Mouse (Mus musculus) kidney, adult 9 months (tissue): ENCODE measurements around the gene Vmn1r74.
"Not testable (repeated sequence)": the region's sequence is repeated elsewhere in the genome, so short reads cannot be mapped to it uniquely, and the experiment has no call there.

Source experiments
- DNase-seq: peaks from one replicate; pipeline ENCODE4 v3.0.0; 2022

Vmn1r74 gene

GRCm38 (mm10) chr7:11833680-11834079 lies at the start of gene Vmn1r74:
Gene Vmn1r74 (plus strand): TSS chr7:11833980.
- no peak for DNase-seq

GRCm38 (mm10) chr7:11813751-11814150 lies 20.0 kb upstream of the Vmn1r74 start:
- DNase-seq = no peak

DNA sequence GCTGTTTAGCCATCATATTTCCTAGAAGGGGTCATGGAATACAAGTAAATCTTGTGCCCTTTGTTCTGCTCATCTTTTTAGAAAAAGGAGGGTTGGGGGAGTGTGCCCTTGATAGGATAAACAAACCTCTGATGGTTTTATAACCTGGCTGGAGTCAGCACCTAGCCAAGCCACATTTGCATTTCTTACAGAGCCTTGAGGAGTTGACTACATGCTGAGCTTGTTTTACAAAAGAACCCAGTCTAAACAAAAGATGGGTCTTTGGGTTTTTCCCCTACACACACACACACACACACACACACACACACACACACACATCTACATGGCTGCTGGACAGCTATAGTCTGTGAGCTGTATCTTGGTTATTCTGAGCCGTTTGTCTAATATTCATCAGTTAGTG lies 11.6 kb upstream of the Vmn1r74 start:
- DNase-seq = no peak

DNA sequence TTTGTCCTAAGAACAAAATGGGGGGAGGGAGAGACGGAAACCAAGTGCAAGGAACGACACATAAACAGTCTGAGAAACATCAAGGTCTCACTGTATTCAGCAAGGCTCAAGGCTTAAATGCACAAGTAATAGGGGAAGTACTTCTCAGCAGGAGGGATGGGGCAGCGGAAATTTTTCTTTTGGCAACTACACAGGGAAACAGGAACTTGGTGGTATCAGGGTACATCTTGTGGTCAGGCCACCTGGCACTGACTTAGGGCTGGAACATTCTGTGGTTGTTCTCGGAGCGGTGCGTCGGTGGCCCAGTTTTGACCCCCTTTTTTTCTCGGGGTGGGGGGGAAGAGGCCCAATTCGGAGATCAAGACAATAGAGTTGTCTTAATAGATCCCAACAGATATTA lies 10.5 kb upstream of the Vmn1r74 start:
- DNase-seq = not testable (repeated sequence)

DNA sequence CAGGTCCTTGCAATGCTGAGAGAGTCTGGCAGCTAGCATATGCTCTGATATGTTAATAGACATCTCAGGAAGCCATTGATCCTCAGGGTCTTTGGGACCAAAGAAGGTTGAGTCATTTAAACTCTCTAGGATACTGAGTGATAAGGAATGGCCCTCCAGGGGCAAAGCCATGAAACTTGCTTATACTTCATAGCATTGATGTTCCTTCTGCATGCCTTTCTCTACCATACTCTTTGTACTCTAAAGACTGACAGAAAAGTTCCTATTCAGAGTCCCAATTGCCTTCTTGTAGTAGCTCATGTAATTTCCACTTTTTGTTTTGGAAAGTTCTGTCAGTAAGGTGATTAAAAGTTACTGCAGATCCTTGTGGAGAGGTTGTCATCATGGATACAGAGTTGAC lies 40.5 kb downstream of the Vmn1r74 start, which contains the start of gene Vmn1r75:
TSS of gene Vmn1r75 (plus strand) at position 301 of the 400 bp plus-strand sequence.
- DNase-seq = no peak
